Mouse (Mus musculus): ENCODE results near the gene Gm21969.

The Gm21969 gene

GRCm38 (mm10) chr4:139585713-139586112 lies 17.3 kb upstream of the Gm21969 start:
- DNase-seq (ENCODE audit: low read depth), result no peak

- no peak for DNase-seq (ENCODE audit: low read depth)
These were observed 15.6 kb upstream of the Gm21969 start for GRCm38 (mm10) chr4:139587370-139587769.

GRCm38 (mm10) chr4:139587773-139588172 lies 15.2 kb upstream of the Gm21969 start:
- no peak for DNase-seq (ENCODE audit: low read depth)

- DNase-seq (ENCODE audit: low read depth), result no peak
These were observed 13.5 kb upstream of the Gm21969 start for GRCm38 (mm10) chr4:139589351-139590027.

- DNase-seq (ENCODE audit: low read depth), result no peak
These were observed 12.5 kb upstream of the Gm21969 start for GRCm38 (mm10) chr4:139590446-139590845.

GRCm38 (mm10) chr4:139592895-139593294 lies 10.1 kb upstream of the Gm21969 start:
- no peak for DNase-seq (ENCODE audit: low read depth)

GRCm38 (mm10) chr4:139593383-139593782 lies 9.6 kb upstream of the Gm21969 start:
- no peak for DNase-seq (ENCODE audit: low read depth)

- DNase-seq (ENCODE audit: low read depth), result no peak
These were observed 8.9 kb upstream of the Gm21969 start for GRCm38 (mm10) chr4:139594062-139594461.

GRCm38 (mm10) chr4:139596715-139597114 lies 6.3 kb upstream of the Gm21969 start:
- peak; percentile 61 for DNase-seq (ENCODE audit: low read depth)

GRCm38 (mm10) chr4:139597286-139598284 lies 5.4 kb upstream of the Gm21969 start:
- peak; percentile 81 for DNase-seq (ENCODE audit: low read depth)

- DNase-seq (ENCODE audit: low read depth), result no peak
These were observed 4.6 kb upstream of the Gm21969 start for GRCm38 (mm10) chr4:139598356-139598755.

GRCm38 (mm10) chr4:139598950-139599518 lies 4.0 kb upstream of the Gm21969 start:
- peak; percentile 93 for DNase-seq (ENCODE audit: low read depth)

GRCm38 (mm10) chr4:139601519-139602356 lies 1.2 kb upstream of the Gm21969 start:
- no peak for DNase-seq (ENCODE audit: low read depth)

GRCm38 (mm10) chr4:139605216-139605615 lies 2.2 kb downstream of the Gm21969 start:
- no peak for DNase-seq (ENCODE audit: low read depth)

- no peak for DNase-seq (ENCODE audit: low read depth)
These were observed 3.7 kb downstream of the Gm21969 start for GRCm38 (mm10) chr4:139606732-139607131.

- no peak for DNase-seq (ENCODE audit: low read depth)
These were observed 6.0 kb downstream of the Gm21969 start for GRCm38 (mm10) chr4:139608975-139609374.

GRCm38 (mm10) chr4:139610954-139611353 lies 8.0 kb downstream of the Gm21969 start:
- DNase-seq (ENCODE audit: low read depth), result peak; percentile 37

- peak; percentile 90 for DNase-seq (ENCODE audit: low read depth)
These were observed 8.6 kb downstream of the Gm21969 start for GRCm38 (mm10) chr4:139611542-139611953.

- no peak for DNase-seq (ENCODE audit: low read depth)
These were observed 11.7 kb downstream of the Gm21969 start for GRCm38 (mm10) chr4:139614524-139615260.

- DNase-seq (ENCODE audit: low read depth), result peak; percentile 88
These were observed 13.5 kb downstream of the Gm21969 start for GRCm38 (mm10) chr4:139616276-139617000.

All from induced T-regulatory cell, adult 2 months (primary cell).